Mouse (Mus musculus) C2C12 (cell line): ENCODE measurements around the gene Birc2. TPM values are rescaled to one million over a fixed set of nuclear protein-coding genes. Genes with fewer than 3 reads are reported as not detected.

Experiments used
- H3K27me3 ChIP-seq: one replicate; pipeline ENCODE4 v1.6.1; 2011; ENCODE audit not compliant: control insufficient read depth, insufficient read depth, insufficient read length
- H3K36me3 ChIP-seq: one replicate; pipeline ENCODE4 v1.6.1; 2011; ENCODE audit not compliant: control insufficient read depth, insufficient read depth
- H3K4me3 ChIP-seq: one replicate; pipeline ENCODE4 v1.5.1; 2011; ENCODE audit warnings: mild to moderate bottlenecking, control low read depth; ENCODE audit not compliant: poor library complexity, insufficient read depth, severe bottlenecking
- H3K79me2 ChIP-seq: one replicate; pipeline ENCODE4 v1.6.1; 2011; ENCODE audit not compliant: control insufficient read depth, insufficient read depth
- H3K79me3 ChIP-seq: one replicate; pipeline ENCODE4 v1.6.1; 2011; ENCODE audit warnings: low read depth, control low read depth
- H3ac ChIP-seq: one replicate; pipeline ENCODE3; 2011; ENCODE audit warnings: low read depth; ENCODE audit not compliant: control insufficient read depth, insufficient read length
- CEBPB ChIP-seq: IDR thresholded peaks from one replicate; pipeline ENCODE4 v1.6.1; 2011; ENCODE audit warnings: low read depth, mild to moderate bottlenecking, control low read depth, moderate library complexity
- CTCF ChIP-seq: IDR thresholded peaks from one replicate; pipeline ENCODE4 v1.5.1; 2011; ENCODE audit not compliant: control insufficient read depth, insufficient read depth, insufficient read length
- FOSL1 ChIP-seq: IDR thresholded peaks from one replicate; pipeline ENCODE4 v1.8.0; 2011; ENCODE audit warnings: mild to moderate bottlenecking, low read length; ENCODE audit not compliant: poor library complexity, insufficient read depth, severe bottlenecking
- MAX ChIP-seq: IDR thresholded peaks from one replicate; pipeline ENCODE4 v1.6.1; 2011; ENCODE audit warnings: mild to moderate bottlenecking, control low read depth
- MYOD1 ChIP-seq: IDR thresholded peaks from one replicate; pipeline ENCODE4 v1.6.1; 2011; ENCODE audit warnings: low read depth; ENCODE audit not compliant: control insufficient read depth, insufficient read length
- MYOG ChIP-seq: IDR thresholded peaks from one replicate; pipeline ENCODE4 v1.6.1; 2011; ENCODE audit not compliant: control insufficient read depth, insufficient read length; ENCODE audit errors: extremely low read depth
- USF1 ChIP-seq: IDR thresholded peaks from one replicate; pipeline ENCODE4 v1.6.1; 2011; ENCODE audit warnings: low read depth, mild to moderate bottlenecking, control low read depth, moderate library complexity
- polyA plus RNA-seq: library from polyadenylated mRNA; unstranded; fragments of >200 nt; fragmentation: generic; extraction: Trizol; gene quantifications from one replicate; pipeline ENCODE4 v1.2.1, GENCODE M21; 2012; ENCODE audit warnings: missing spikeins

Birc2 gene
- polyA plus RNA-seq, 1 experiment = 3.5 TPM

DNA sequence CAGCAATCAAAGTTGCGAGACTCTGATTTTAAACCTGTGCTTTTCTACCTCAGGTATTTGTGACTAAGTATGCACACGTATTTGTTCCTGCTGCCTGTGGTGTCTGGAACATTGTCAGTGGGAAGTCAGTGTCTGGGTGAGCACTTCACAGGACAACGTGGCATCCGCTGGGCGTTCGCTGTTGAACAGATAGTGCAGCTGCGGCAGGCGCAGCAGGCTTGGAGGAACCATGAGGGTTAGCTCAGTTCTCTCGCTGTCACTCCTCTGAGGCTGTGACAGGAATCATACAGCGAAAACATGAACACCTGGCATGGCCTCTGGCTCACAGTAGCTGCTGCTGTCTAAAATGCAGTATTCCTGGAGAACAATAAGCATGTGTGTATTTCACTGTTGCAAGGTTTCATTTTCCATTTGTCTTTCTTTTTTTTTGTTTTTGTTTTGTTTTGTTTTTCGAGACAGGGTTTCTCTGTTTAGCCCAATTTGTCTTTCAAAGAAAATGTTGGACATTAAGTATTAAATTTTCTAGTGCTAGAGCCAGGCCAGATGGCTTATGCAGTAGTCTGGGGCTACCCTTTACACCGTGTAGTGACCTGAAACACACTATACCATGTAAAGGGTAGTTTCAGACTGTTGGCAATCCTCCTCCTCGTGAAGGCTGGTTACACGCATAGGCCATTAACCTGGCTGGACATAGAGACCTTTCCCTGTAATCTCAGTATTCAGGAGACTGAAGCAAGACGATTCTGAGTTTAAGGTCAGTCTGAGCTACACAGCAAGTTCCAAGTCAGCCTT lies 52.8 kb downstream of the Birc2 start:
- Histone ChIP-seq H3K4me3 (no peak overlapping the region), H3K79me2 (no peaks in the 10 kb centered on the region), H3K27me3 (no peaks in the 10 kb centered on the region), H3K79me3 (peaks cover 1% of the 10 kb centered on the region), H3K36me3 (peaks cover 2% of the 10 kb centered on the region), H3ac (no peak overlapping the region)
- TF ChIP-seq CEBPB (no peak), USF1 (no peak), MYOG (no peak), FOSL1 (no peak), MYOD1 (no peak), CTCF (no peak), MAX (no peak)

DNA sequence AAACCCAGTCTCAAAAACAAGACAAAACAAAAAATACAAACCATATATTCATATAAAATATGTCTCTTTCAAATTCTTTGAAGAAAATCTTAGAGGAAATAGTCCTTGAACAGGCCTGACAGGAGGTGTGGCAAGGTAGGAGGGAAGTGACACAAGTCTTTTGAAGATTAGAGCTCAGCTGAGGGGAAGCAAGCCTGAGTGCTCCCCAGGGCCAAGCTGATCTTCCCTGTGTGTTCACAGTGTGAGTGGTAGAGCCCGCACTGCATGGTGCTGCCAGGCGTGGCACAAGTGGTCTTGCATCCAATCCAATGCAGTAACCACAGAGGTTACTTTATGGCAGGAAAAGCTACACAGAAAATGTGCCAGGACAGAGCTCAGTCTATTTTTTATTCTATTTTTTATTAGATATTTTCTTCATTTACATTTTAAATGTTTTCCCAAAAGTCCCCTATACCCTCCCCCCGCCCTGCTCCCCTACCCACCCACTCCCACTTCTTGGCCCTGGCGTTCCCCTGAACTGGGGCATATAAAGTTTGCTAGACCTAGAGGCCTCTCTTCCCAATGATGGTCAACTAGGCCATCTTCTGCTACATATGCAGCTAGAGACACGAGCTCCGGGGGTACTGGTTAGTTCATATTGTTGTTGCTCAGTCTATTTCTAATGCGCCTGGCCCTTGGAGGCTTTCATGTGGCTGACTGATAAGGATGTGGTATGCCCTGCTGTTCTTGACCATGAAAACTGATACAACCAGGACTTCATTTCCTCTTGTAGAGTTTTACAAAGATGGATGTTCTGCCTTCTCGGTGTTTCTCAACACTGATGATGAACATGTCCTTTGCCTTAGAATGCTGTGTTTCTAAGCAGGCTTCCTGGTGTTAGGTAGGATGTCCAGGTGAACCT lies 56.4 kb downstream of the Birc2 start:
- no peak for TF ChIP-seq FOSL1
- TF ChIP-seq MAX = no peak
- no peak for TF ChIP-seq USF1
- TF ChIP-seq CTCF = no peak
- no peak for TF ChIP-seq MYOD1
- TF ChIP-seq MYOG = no peak
- no peak for TF ChIP-seq CEBPB

DNA sequence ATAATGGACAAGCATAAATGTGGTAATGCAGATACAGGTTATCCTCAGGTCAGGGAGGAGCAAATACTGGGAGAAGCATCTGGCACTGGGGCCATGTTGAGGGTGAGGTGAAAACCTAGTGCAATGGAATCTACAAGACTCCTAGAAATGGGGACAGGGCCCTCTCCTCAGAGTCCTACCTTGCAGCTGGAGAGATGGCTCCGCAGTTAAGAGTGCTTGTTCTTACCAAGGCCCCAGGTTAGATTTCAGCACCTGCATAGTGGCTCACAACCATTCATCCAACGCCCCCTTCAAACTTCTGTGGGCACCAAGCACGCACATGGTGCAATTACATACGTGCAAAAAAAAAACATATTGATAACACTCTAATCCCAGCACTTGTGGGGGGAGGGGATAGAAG lies 57.1 kb downstream of the Birc2 start:
- H3K79me3 ChIP-seq = peaks cover 1% of the 10 kb centered on the region
- no peaks in the 10 kb centered on the region for H3K27me3 ChIP-seq
- peaks cover 13% of the 10 kb centered on the region for H3K36me3 ChIP-seq
- no peak overlapping the region for H3K4me3 ChIP-seq
- H3K79me2 ChIP-seq = no peaks in the 10 kb centered on the region
- no peak for TF ChIP-seq USF1
- no peak overlapping the region for H3ac ChIP-seq

More for the DNA sequence above, 56.4 kb downstream of the Birc2 start:
- Histone ChIP-seq H3K4me3 (no peak overlapping the region), H3K27me3 (no peaks in the 10 kb centered on the region), H3K79me2 (no peaks in the 10 kb centered on the region), H3K36me3 (peaks cover 13% of the 10 kb centered on the region), H3K79me3 (peaks cover 1% of the 10 kb centered on the region), H3ac (no peak overlapping the region)

DNA sequence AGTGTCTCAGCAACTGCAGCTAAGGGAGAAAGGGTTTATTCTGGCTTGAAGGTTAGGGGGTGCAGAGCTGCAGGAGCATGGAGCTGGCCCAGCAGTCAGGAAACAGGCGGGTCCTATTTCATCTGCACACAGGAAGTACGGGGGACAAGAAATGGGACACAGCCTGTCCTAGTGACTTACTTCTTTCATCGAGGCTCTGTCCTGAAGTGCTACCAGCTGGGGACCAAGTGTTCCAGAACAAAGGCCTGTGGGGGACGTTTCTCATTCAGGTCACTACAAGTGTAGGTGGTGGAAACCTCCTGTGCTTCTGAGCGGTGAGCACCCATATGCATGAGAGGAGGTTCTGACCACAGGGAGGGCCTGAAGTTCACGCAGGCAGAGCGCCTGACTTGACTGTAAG lies 58.1 kb downstream of the Birc2 start:
- no peak overlapping the region for H3ac ChIP-seq
- no peak overlapping the region for H3K4me3 ChIP-seq
- H3K27me3 ChIP-seq = no peaks in the 10 kb centered on the region
- TF ChIP-seq CTCF = no peak
- TF ChIP-seq FOSL1 = no peak
- no peak for TF ChIP-seq MYOD1
- TF ChIP-seq MYOG = no peak
- TF ChIP-seq CEBPB = no peak
- no peak for TF ChIP-seq MAX
- TF ChIP-seq USF1 = no peak
- no peaks in the 10 kb centered on the region for H3K79me2 ChIP-seq
- peaks cover 13% of the 10 kb centered on the region for H3K36me3 ChIP-seq
- H3K79me3 ChIP-seq = peaks cover 1% of the 10 kb centered on the region

DNA sequence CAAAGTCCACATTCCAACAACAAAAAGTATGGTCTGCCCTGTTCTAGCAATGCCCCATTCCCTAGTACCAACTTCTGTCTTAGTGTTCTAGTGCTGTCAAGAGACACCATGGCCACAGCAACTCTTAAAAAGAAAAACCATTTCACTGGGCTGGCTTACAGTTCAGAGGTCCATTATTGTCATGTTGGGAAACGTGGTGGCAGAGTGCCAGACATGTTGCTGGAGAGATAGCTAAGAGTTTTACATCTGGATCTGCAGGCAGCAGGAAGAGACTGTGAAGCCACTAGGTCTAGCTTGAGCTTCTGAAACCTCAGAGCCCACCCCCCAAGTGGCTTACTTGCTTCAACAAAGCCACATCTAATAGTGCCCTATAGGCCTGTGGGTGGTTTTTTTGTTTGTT lies 59.2 kb downstream of the Birc2 start:
- Histone ChIP-seq H3K4me3 (no peak overlapping the region), H3K27me3 (no peaks in the 10 kb centered on the region), H3K36me3 (peaks cover 23% of the 10 kb centered on the region), H3K79me2 (no peaks in the 10 kb centered on the region), H3K79me3 (peaks cover 1% of the 10 kb centered on the region), H3ac (no peak overlapping the region)
- no peak for TF ChIP-seq MYOD1
- no peak for TF ChIP-seq FOSL1
- no peak for TF ChIP-seq USF1
- no peak for TF ChIP-seq MYOG
- TF ChIP-seq MAX = no peak
- no peak for TF ChIP-seq CTCF
- no peak for TF ChIP-seq CEBPB

DNA sequence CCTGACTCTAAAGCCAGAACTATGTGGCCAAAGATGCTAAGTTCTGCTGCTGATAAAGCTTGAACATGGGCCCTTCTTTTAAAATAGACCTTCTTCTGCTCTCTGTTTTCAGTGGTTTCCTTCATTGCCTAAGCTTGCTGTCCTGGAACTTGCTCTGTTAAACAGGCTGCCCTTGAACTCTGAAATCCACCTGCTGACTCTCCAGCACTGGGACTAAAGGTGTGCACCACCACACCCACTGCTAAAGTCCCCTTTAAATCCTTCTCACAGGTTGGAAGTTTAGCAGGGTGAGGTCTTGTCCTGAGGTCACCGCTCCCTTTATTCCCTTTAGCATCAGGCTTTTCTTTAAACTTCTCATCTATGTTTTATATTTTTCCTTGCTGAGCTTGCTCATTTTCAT lies 59.9 kb downstream of the Birc2 start:
- peaks cover 1% of the 10 kb centered on the region for H3K79me3 ChIP-seq
- no peaks in the 10 kb centered on the region for H3K27me3 ChIP-seq
- no peak overlapping the region for H3ac ChIP-seq
- TF ChIP-seq USF1 = no peak
- no peak for TF ChIP-seq CTCF
- TF ChIP-seq MYOG = no peak
- no peak for TF ChIP-seq MYOD1
- TF ChIP-seq MAX = no peak
- no peak for TF ChIP-seq FOSL1
- TF ChIP-seq CEBPB = no peak
- H3K79me2 ChIP-seq = no peaks in the 10 kb centered on the region
- peaks cover 28% of the 10 kb centered on the region for H3K36me3 ChIP-seq
- no peak overlapping the region for H3K4me3 ChIP-seq
